Mouse (Mus musculus): ENCODE measurements around the gene Ing4.

The Ing4 gene

DNA sequence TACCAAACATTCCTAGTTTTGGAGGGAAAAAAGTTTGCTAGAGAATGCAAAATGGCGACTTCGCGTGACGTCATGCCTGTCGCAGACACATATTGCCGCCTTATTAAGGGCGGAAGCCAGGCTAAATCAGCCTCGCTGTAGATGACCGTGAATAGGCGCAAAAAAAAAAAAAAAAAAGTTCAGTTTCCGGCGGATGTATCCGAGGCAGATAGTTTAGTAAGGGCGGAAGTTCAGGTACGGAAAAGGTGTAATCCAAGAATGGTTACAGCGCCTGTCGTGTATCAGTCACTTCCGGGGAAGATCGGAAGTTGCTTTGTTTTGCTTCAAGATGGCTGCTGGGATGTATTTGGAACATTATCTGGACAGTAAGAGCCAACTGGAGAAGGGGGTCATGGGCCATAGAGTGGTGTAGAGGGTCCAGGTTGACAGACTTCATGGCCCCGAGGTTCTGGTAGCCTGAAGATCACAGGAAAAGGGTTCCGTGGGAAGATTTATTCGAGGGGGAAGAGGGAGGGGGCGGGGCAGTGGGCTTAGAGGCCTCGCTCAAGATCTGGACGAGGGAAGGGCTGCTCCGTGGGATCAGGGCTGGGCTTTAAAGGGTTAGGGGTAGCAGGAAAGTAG, at the start of gene Ing4:
Gene Ing4 (plus strand): TSS at position 228 of the 621 bp plus-strand sequence.
- peak; percentile 96 for DNase-seq (ENCODE audit: low read depth, low spot score)

DNA sequence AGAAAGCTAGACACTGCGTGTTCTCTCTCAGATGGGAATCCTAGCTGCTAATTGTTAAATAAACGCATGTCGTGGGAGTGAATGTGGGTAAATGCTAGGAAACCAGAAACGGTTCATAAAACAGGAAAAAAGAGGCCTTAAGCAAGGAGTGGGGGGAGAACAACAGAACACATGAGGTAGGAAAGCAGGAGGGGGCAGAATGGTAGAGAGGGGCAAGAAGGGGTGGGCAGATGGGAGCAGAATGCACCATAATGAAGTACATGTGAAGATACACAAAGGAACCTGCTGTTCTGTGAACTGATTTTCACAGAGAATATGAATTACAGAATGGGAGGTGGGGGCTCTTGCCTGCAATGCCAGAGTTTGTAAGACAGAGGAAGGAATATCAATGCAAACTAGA, 47.3 kb upstream of the Ing4 start:
- no peak for DNase-seq (ENCODE audit: low read depth, low spot score)

DNA sequence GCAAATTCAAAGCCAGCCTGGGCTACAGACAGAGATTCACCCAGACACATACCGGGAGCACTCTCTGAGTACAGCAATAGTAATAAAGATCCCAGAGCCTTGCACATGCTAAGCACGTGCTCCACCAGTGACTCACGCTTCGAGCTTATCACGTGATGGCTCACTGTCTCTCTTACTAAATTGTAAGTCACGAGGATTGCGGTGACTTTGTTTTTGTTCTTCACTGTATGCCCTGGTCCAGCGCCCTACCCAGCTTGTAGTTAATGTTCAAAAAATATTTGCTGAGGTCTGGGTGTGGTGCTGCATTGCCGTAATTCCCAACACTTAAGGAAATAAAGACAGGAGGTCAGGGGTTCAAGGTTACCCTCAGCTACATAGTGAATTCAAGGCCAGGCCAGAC, 46.2 kb upstream of the Ing4 start:
- DNase-seq (ENCODE audit: low read depth, low spot score), result no peak

- DNase-seq (ENCODE audit: low read depth, low spot score), result peak; percentile 68
Measured at GRCm38 (mm10) chr6:124993876-124994275, 45.7 kb upstream of the Ing4 start.

GRCm38 (mm10) chr6:124995246-124995645, 44.3 kb upstream of the Ing4 start:
- no peak for DNase-seq (ENCODE audit: low read depth, low spot score)

DNA sequence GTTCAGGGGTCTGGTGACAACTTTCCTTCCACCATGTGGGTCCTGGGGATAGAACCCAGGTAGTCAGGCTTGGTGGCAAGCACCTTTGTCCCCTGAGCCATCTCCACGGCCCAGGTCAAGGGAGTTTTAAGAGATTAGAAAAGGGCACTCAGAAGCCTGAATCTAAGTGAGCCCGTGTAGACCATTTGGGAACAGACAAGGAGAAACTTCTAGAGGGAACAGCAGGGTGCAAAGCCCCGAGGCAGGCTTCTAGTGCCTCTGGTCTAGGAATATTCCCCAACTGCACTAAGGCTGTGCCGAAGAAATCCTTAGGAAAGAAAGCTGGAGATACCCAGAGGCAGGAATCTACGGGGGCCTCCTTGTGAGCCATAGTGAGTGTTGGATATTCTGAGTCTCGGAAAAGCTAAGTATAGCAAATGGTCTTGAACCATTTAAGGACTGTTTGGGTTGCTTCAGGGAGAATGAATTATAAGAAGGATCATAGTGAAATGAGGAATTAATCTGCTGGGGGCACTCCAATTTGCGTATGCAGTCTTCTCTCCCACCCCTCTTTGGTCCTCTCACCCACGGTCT, 43.6 kb upstream of the Ing4 start:
- no peak for DNase-seq (ENCODE audit: low read depth, low spot score)

GRCm38 (mm10) chr6:124996551-124997501, 42.7 kb upstream of the Ing4 start, which contains the start of gene Pianp:
TSS of gene Pianp (plus strand) at chr6:124996694.
- DNase-seq (ENCODE audit: low read depth, low spot score), result no peak

DNA sequence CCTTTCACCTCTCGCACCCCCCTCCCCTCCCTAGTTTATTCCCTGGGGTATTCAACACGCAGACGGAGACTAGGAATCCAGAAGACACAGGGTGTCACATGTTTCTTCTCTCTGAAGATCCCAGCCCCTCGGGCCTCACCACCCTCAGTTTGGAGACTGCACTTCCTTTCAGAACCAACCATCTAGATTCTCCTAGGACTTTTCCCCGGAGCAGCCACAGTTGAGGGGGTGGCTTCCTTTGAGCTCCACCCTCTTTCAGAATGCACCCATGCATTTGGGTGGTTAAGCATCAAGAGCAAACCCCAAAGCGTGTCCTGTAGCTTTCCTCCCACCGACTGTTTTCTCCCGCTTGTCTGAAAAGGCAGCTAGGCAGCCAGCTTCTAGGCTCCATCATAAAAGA, 41.5 kb upstream of the Ing4 start:
- DNase-seq (ENCODE audit: low read depth, low spot score), result no peak

DNA sequence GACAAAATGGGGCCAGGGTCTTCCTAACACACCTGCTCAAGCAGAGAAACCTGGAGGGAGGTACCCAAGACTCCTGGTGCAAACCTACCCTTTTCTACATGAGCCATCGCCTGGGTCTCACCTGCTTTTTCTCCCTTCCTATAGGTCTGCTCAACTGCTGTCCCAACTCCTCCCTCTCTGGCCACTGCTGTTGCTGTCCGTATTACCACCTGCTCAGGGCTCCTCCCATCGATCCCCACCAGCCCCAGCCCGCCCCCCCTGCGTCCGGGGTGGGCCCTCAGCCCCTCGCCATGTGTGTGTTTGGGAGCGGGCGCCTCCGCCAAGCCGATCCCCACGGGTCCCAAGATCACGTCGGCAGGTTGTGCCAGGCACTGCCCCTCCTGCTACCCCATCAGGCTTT, 40.5 kb upstream of the Ing4 start:
- DNase-seq (ENCODE audit: low read depth, low spot score), result no peak

- DNase-seq (ENCODE audit: low read depth, low spot score), result no peak
Measured at GRCm38 (mm10) chr6:124999546-124999945, 40.0 kb upstream of the Ing4 start.

DNA sequence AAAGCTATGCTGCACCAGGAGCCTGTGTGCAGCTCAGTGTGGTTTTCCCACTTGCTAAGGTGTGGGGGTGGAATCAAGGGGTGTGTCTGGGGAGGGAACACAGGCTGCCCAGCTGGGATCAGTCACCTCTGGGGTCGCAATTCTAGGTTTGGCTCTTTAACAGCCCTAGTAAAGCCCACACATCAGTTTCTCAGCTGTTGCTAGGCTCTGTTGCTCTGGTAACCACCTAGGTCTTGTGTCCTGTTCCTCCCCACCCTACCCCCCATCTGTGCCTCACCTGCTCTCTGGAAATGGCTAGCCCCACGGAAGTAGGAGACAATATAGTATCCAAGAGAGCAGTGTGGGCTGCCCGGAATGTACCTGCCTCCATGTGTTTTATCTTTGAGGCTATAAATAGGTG, 35.9 kb upstream of the Ing4 start:
- no peak for DNase-seq (ENCODE audit: low read depth, low spot score)

DNA sequence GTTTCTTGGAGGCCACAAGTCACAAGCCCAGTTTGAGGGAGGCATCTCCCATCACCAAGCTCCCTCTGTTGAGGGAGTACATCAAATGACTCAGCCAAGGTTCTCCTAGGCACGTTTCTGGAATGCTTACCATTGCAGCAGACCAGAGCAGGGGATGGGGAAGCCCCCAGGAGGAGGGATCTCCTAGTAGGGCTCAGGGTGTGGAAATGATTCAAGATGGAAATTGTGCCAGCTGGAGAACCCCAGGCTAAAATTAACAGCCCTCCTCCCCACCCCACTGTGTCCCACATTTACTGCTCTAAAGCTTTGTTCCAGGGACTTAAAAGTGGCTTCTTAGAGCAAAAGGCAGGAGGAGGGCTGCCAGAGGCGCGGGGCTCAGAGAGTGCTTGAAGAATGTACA, 34.5 kb upstream of the Ing4 start:
- DNase-seq (ENCODE audit: low read depth, low spot score), result no peak

GRCm38 (mm10) chr6:125008060-125008459, 31.5 kb upstream of the Ing4 start:
- DNase-seq (ENCODE audit: low read depth, low spot score), result no peak

DNA sequence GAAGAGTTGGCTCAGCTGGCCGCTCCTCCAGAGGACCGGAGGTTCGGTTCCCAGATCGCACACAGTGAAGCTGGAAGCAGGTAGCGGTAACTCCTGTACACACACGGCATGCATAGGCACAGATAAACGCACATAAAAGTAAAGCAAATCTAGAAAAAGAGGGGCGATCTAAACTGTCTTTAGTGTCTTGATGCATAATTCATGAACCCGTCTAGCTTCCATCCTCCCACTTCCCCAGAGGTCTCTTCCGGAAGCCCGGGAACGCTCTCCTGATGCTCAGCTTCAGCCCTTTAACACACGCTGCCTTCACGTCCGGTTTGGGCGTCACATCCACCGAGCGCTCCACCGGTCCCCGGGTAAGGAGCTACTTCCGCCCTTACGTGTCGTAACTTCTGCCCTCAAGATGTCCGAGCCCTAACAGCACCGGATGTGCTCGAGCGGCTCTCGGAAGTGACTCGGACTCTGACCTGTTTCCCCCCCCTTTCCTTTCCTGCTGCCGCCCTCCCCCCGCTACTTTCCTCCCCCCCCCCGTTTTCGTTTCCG, 30.9 kb upstream of the Ing4 start:
- peak; percentile 97 for DNase-seq (ENCODE audit: low read depth, low spot score)

GRCm38 (mm10) chr6:125009129-125009180, 30.6 kb upstream of the Ing4 start, which contains the start of gene Zfp384:
TSS of gene Zfp384 (plus strand) at chr6:125009145.
- no peak for DNase-seq (ENCODE audit: low read depth, low spot score)

DNA sequence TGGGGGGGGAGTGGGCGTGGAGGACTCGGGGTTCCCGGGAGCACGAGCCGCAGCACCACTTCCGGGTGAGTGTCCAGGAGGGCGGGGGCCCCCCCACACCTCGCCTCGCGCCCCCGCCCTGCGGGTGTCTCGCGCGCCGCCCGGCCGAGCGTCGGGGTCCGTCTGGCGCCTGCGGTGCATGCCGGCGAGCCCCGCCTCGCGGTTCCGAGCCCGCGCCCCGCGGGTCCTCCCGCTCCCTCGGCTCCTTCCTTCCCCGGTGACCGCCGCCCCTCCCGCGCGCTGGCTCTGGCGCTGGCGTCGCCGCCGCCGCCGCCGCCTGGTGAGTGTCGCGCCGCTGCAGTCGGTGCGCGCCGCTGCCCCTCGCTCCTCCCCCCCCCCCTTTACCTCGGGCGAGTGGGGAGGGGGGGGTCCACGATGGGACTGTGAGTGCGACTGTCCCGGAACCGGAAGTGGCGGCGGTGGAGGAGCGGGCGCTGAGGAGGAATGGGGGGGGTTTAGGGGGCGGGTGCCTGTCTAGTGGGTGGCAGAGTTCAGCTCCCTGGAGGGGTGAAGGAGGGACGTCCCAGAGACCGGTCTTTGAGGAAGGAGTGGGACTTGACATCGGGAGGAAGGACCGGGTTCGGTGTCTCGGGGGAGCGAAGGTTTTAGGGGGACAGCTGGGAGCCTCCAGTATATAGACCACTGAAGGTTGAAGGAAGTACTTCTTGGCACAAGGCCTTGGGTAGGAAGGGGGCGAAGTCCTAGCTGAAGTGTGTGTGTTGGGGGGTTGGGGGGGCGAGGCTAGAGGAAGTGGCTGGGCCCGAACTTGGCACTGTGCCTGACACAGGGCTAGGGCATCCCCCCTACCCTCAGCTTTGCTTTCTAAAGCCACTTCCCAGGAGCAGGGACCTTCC, 30.1 kb upstream of the Ing4 start:
- no peak for DNase-seq (ENCODE audit: low read depth, low spot score)

- DNase-seq (ENCODE audit: low read depth, low spot score), result no peak
Measured at GRCm38 (mm10) chr6:125017682-125018081, 21.9 kb upstream of the Ing4 start.

GRCm38 (mm10) chr6:125030532-125030931, 9.0 kb upstream of the Ing4 start:
- DNase-seq (ENCODE audit: low read depth, low spot score), result peak; percentile 81

DNA sequence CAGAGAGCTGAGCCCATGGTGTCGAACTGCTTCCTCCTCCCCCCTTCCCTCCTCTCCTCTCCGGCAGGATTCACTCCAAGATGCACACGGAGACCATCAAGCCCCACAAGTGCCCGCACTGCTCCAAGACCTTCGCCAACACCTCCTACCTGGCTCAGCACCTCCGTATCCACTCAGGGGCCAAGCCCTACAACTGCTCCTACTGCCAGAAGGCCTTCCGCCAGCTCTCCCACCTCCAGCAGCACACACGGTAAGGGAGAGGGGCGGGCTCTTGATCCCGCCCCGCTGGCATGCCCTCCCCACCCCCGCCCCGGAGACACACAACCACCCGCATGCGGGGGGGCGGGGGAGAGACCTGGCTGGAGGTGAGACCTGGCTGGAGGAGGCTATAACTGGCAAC, 8.0 kb upstream of the Ing4 start:
- no peak for DNase-seq (ENCODE audit: low read depth, low spot score)

GRCm38 (mm10) chr6:125038666-125039065, 894 bp upstream of the Ing4 start:
- no peak for DNase-seq (ENCODE audit: low read depth, low spot score)

DNA sequence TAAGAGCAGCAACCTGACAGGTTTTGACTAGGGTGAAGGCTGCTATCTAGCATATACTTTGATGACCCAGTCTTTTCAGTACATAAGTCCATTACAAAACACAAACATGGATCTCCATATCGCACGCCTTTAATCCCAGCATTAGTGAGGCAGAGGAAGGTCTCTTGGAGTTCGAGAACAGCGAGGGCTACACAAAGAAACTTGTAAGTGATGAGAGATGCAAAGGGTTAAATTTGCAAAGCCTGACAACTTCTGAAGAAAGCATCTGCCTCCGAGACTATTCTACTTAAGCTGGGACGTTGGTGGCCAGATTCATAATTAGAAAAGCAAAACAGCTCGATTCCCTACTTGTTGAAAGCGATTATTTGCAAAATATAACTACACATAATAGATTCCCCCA, 429 bp upstream of the Ing4 start:
- DNase-seq (ENCODE audit: low read depth, low spot score), result no peak

- no peak for DNase-seq (ENCODE audit: low read depth, low spot score)
Measured at GRCm38 (mm10) chr6:125040221-125040620, 661 bp downstream of the Ing4 start.
